Mouse (Mus musculus) skeletal muscle tissue, adult 2 months (tissue): Measurements from ENCODE around the gene Abhd16b.
"Not testable (repeated sequence)": the region's sequence is repeated elsewhere in the genome, so short reads cannot be mapped to it uniquely, and the experiment has no call there.

ENCODE experiments used
- DNase-seq: peaks from one replicate; pipeline ENCODE4 v3.0.0-alpha.2; 2012; ENCODE audit warnings: low read depth, low spot score

Gene Abhd16b

DNA sequence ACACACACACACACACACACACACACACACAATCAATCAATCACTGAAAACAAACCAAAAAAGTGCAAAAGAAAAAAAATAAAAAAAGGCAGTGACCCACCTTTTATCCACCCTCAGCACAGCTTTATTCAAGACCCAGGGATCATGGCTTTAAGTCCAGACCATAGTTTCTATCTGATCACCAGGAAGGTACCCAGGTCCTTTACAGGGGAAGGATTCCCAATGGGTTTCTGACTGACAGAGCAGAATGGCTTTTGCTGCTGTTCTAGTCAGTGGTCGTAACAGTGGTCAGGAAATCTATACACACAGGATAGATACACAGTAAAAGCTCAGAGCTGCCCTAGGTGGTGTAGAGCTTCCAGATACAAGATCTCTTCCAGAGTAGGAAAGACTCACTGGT is 7.3 kb upstream of the Abhd16b start:
- DNase-seq: no peak

GRCm38 (mm10) chr2:181487338-181488277 is 5.4 kb upstream of the Abhd16b start:
- peak; percentile 43 for DNase-seq

GRCm38 (mm10) chr2:181491432-181492205 is 1.4 kb upstream of the Abhd16b start:
- no peak for DNase-seq

- no peak for DNase-seq
These were observed 800 bp upstream of the Abhd16b start for GRCm38 (mm10) chr2:181492206-181492605.

DNA sequence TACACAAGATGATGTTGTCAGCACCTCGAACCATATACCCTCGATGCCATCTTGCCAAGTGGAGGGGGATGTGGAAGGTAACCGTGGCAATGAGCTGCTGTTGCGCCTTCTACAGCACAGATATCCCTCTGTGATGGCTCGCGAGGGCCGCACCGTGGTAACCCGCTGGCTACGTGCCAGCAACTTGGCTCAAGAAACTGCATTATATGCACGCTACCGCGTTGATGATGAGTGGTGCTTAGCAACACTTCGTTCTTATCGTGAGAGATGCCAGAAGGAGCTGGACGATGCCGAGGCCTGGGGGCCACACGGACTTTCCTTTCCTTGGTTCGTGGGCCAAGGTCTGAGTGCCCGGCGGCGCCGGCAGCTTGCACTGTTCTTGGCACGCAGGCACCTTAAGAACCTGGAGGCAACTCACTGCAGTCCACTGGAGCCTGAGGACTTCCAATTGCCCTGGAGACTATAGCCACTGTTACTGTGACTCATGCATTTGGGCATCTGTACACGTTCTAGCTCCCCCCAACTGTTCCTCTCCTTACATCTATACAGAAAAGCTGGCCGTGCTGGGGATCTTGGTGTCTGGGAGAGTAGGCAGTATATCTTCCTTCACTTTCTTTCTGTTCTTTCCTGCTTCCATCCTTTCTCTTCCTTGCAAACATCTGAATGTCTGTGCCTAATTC is 1.4 kb downstream of the Abhd16b start:
- no peak for DNase-seq

- not testable (repeated sequence) for DNase-seq
These were observed 2.8 kb downstream of the Abhd16b start for GRCm38 (mm10) chr2:181495845-181496244.

- DNase-seq: no peak
These were observed 3.3 kb downstream of the Abhd16b start for GRCm38 (mm10) chr2:181496281-181496680.

DNA sequence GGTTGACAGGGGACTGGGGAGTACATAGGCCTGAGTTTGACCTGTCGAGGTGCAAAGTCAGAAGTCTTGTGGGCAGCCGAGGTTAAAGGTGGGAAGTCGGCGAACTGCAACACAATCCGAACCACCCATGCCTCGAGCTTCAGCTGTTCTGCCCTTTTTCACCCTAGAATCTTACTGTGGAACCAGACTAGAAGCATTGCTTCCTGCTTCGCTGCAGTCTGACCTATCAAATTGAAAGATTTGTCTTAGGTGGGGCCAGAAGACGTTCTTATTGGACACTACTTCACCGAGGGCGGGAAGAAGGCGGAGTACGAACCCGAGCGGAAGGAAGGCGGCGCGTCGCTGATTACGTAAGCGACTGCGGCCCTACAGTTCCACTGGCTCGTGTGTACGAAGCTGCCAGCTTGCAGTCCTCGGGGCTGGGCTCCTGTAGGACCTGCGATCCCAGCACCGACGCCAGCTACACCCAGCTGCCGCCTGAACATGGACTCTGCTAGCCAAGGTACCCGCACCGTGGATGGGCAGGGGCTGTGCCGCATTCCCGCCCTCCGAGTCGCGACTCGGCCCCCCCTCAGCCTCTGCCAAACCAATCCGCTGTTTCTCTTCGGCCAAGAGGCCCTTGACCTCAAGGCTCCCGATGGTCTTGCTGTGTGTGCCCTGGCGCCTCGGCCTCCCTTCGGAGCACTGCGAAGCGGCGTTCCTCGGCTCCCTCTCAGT is 4.0 kb downstream of the Abhd16b start, which contains the start of gene Tpd52l2:
Gene Tpd52l2 (plus strand): TSS at position 312 of the 717 bp plus-strand sequence.
- DNase-seq: peak; percentile 97

DNA sequence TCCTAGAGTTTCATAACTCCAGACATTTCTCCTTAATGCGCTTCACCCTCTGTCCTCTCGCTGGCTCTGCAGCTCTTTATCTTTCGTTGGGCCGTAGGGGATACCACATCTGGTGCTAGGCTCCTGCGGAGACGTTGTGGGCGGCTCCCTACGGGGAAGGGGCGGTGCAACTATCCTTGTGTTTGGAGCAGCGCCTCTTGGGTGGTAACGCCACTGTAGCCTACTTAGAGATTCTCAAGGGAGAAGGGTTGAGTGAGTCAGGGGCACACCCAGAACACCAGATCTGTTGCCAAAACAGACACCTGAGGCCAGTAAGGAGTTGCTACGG is 4.5 kb downstream of the Abhd16b start:
- DNase-seq: peak; percentile 49

DNA sequence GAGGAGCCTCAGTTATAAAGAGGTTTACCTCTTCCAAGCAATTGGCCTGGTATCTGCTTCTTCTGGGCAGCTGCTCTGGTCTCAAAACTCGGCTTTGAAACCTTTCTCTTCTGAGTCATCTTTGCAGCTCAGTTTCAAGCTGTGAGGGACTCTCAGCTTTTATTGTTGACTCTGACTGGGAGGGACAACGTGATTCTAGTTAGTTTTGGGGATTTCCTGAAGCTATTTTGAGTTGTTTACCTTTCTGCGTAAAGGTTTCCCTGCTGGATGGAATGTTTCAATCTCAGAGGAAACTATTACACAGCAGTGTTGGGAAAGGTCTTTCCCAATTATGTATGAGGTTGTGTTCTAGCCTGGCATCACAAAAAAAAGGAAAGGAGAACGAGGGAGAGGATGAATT is 5.6 kb downstream of the Abhd16b start:
- no peak for DNase-seq

DNA sequence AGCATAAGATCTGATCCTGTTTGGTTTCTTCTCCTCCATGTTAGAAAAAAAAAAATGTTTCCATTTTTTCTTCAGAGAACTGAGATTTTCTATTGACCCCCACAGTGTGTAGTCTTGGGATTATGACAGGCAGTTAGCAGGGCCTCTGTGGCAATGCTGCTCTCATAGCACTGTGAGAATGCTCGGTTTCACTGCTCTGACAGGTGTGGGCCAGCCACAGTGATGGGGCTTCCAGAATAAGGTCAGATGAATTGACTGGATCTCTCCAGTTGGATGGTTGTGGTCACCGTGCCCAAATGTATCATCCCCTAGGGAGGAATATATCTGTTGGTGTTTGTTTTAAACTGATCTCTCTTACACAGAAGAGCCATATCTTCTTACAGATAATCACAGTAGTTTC is 16.2 kb downstream of the Abhd16b start:
- no peak for DNase-seq

DNA sequence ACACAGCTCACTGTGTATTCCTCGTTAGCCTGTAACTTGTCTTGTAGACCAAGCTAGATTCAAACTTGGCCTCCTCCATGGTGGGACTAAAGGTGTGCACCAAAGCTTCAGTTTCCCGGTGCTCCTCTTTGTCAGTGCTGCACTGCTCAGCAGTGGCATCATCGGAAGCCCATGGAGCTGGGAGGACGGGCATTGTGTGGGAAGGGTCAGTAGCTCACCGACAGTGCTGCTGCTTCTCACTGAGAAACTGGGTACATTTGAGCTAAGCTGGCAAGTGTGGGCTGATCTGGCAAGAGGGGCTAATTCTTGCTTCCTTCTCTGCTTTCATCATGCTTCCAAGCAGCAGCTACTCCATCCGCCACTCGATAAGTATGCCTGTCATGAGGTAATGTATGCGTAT is 18.2 kb downstream of the Abhd16b start:
- DNase-seq: no peak

GRCm38 (mm10) chr2:181519201-181519600 is 26.2 kb downstream of the Abhd16b start:
- no peak for DNase-seq

DNA sequence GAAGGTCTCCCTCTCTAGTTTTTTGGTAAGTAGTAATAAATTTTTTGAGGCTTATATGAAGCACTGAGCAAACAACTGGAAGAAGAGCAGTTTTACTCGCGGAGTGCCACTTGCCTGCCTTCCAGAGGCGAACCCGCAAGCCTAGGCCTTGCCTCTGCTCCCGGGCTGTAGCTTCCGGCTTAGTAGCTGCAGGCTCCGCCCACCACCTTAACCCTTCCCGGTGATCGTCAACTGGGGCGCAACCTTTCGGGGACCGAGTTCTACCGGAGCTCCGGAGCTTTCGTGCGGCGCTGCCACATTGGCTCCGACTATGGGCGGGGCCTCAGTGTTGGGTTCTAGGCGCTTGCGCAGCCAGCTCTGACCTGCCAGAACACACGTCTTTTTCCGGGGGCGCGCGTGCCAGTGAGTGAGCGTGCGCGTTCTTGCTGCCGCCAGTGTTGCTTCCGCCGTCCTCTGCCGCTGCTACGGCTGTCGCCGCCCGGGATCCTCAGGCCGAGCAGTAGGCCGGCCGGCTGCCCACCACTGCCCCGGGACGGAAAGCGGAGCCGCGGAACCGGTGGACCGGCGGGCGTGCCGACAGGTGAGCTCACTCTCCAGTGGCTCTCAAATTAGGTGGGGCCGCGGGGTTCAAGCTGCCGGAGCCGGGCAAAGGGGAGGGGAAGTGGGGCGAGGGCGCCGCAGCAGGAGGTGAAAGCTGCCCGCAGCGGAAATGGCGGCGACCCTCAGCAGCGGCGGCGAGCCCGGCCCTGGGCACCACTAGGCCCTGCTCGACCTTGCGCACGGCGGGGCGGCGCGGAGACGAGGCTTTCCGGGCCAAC is 27.3 kb downstream of the Abhd16b start, which contains the start of gene Dnajc5:
Gene Dnajc5 (plus strand): TSS at position 368 of the 818 bp plus-strand sequence.
- DNase-seq: peak; percentile 96

- no peak for DNase-seq
These were observed 27.9 kb downstream of the Abhd16b start for GRCm38 (mm10) chr2:181520936-181521227.

- DNase-seq: no peak
These were observed 28.5 kb downstream of the Abhd16b start for GRCm38 (mm10) chr2:181521491-181521890.

DNA sequence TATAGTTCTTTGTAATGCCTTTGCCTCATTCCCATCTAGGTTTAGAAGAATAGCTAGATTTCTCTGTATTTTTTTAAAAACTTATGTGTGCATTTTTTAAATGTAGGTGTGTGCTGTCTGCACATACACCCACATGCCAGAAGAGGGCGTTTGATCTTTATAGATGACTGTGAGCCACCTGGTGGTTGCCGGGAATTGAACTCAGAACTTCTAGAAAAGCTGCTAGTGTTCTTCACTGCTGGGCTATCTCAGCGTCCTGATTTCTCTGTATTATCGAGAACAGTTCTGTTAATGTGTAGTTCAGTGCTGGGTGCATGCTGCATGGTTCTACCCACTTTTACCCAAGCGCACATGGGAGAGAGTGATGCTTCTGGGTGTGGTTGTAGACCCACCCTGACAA is 29.8 kb downstream of the Abhd16b start:
- no peak for DNase-seq

DNA sequence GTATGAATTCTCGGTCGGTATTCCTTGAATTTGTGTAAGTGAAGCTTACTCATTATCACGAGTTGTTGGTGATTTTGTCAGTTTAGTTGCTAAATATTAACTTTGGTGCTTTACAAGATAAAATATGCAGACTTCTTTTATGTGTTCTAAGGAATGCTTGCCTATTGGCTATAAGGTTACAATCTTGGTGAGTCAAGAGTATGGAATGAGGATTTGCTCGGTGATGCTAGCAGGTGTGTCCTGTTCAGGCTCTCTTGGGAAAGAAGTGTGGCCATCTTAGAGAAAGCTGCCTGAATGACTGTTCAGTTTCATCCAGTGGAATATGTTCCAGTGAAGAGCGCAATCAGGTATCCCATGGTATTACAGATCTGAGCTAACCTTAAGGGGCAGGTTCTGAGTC is 32.5 kb downstream of the Abhd16b start:
- no peak for DNase-seq

GRCm38 (mm10) chr2:181529076-181529475 is 36.1 kb downstream of the Abhd16b start:
- no peak for DNase-seq

DNA sequence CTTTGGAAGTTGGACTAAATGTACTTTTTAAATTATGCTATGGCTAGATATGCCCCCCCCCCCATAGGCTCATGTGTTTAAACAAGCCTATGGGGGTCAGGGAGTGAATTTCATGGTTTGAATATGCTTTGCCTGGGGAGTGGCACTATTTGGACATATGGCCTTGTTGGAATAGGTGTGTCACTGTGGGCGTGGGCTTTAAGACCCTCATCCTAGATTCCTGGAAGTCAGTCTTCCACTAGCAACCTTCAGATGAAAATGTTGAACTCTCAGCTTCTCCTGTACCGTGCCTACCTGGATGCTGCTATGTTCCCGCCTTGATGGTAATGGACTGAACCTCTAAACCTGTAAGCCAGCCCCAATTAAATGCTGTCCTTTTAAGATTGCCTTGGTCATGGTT is 39.6 kb downstream of the Abhd16b start:
- no peak for DNase-seq

- no peak for DNase-seq
These were observed 43.4 kb downstream of the Abhd16b start for GRCm38 (mm10) chr2:181536410-181536809.
